Mouse (Mus musculus): Measurements from ENCODE around the gene Mex3b. TPM values are rescaled to one million over a fixed set of nuclear protein-coding genes. Genes with fewer than 3 reads are reported as not detected.
A peak's percentile ranks its signal among the peaks of the same experiment; 100 is the strongest.

Mex3b gene
- total RNA-seq (2012; rRNA removed), result 1.7 and 2.0 TPM in 2 replicates
- polyA plus RNA-seq (2012; ENCODE audit: insufficient read depth in 1 of 2, insufficient read length in 2 of 2, low read depth in 1 of 2, low replicate concordance in 2 of 2, missing spikeins in 1 of 2), result 1 to 10 TPM in 1 of 2 experiments, not detected in 1; 4.2 TPM

DNA sequence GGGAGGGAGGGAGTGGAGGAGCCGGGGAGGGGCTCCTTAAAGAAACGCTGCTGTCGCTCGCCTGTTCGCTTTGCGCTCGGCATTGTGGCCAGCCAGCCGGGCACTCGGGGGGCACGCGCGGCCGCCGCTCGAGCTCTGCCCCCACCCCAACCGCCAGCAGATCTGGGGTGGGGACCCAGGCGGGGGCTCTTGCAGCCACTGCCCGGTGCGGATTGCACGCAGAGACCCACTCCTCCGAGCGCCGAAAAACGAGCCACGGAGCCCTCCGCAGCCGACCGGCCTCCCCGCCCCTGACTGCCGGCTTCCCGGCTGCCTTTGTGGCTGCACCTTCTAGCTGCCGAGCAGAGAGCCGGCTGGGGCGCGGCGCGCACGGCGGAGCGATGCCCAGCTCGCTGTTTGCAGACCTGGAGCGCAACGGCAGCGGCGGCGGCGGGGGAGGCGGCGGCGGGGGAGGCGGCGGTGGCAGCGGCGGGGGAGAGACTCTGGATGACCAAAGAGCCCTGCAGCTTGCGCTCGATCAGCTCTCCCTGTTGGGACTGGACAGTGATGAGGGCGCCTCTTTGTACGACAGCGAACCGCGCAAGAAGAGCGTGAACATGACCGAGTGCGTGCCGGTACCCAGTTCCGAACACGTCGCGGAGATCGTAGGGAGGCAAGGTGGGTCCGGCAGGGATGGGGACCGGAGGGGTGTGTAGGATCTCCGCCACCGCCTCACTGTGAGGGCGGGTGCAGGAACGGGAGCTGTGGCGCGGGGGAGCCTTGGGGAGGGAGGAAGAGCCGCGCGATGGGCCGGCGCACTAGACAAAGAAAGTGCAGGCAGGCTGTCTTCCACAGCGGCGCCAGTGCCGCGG is at the start of gene Mex3b:
Gene Mex3b (plus strand): TSS at position 63 of the 851 bp plus-strand sequence.
- peak; percentile 66 for DNase-seq (ENCODE audit: low read depth, low spot score)
- peak within 1 kb of the TSS; percentile 90 for H3K9ac ChIP-seq (ENCODE audit: control insufficient read depth, low read depth, low read length, poor library complexity, severe bottlenecking)
- H3K9me3 ChIP-seq (replicated peaks; ENCODE audit: insufficient read depth, low read length), result no peaks in the 10 kb centered on the region
- peak within 1 kb of the TSS; percentile 95 to 96 for H3K4me3 ChIP-seq (ENCODE audit: control insufficient read depth in 1 of 2, insufficient read depth in 1 of 2, low read depth in 2 of 2, low read length in 2 of 2)
- H3K27me3 ChIP-seq (ENCODE audit: control insufficient read depth in 1 of 2, insufficient read depth in 2 of 2, low read length in 2 of 2), result peaks cover 0 to 2% of the 10 kb centered on the region in 2 experiments; a peak in 1 of 4 replicates
- peak; percentile 37; the same call in 1 of the 2 replicates for TF ChIP-seq MAX (IDR thresholded peaks at IDR 0.05; ENCODE audit: low read length)
- no peak for TF ChIP-seq ZKSCAN1 (IDR thresholded peaks at IDR 0.05; ENCODE audit: low read depth, low read length)
- TF ChIP-seq NELFE (IDR thresholded peaks at IDR 0.05; ENCODE audit: low read depth, low read length), result peak; percentile 32; the same call in 1 of the 2 replicates
- 0 out of 4 replicates have a peak, but pooled peaks of 1 of the 2 experiments have one; percentile 14 for TF ChIP-seq POLR2A (IDR thresholded peaks at IDR 0.05; ENCODE audit: control insufficient read depth in 1 of 2, insufficient read depth in 1 of 2, low read depth in 1 of 2, low read length in 2 of 2, poor library complexity in 1 of 2)
- TF ChIP-seq SMC3 (IDR thresholded peaks at IDR 0.05; ENCODE audit: low read depth, low read length), result no peak
- no peak for TF ChIP-seq MAFK (IDR thresholded peaks at IDR 0.05; ENCODE audit: borderline replicate concordance, low read depth, low read length)
- TF ChIP-seq ZMIZ1 (IDR thresholded peaks at IDR 0.05; ENCODE audit: low read depth, low read length), result no peak
- TF ChIP-seq EP300 (IDR thresholded peaks at IDR 0.05; ENCODE audit: low read depth in 1 of 2, low read length in 2 of 2), result no peak
- TF ChIP-seq ETS1 (IDR thresholded peaks at IDR 0.05; ENCODE audit: low read depth, low read length), result no peak
- no peak for TF ChIP-seq ZNF384 (IDR thresholded peaks at IDR 0.05; ENCODE audit: low read depth, low read length)
- no peak for TF ChIP-seq CTCF (IDR thresholded peaks at IDR 0.05 in 2 of 3, conservative IDR thresholded peaks at IDR 0.05 in 1 of 3; ENCODE audit: control insufficient read depth in 1 of 3, insufficient read depth in 1 of 3, low read depth in 2 of 3, low read length in 3 of 3, poor library complexity in 1 of 3, severe bottlenecking in 1 of 3)
- TF ChIP-seq MEF2A (IDR thresholded peaks at IDR 0.05; ENCODE audit: extremely low read depth, insufficient replicate concordance, low read depth, low read length, poor library complexity, severe bottlenecking), result no peak
- TF ChIP-seq ELF1 (IDR thresholded peaks at IDR 0.05; ENCODE audit: low read depth, low read length), result no peak
- H3K79me2 ChIP-seq (ENCODE audit: control insufficient read depth, insufficient read depth, low read length, poor library complexity), result peaks cover 5% of the 10 kb centered on the region; the same call in 1 of the 2 replicates
- H3K27ac ChIP-seq (ENCODE audit: control insufficient read depth, low read depth, low read length), result peak within 1 kb of the TSS; percentile 79
- peaks cover 0 to 3% of the 10 kb centered on the region in 2 experiments; a peak in 1 of 4 replicates for H3K4me1 ChIP-seq (ENCODE audit: control insufficient read depth in 1 of 2, insufficient read depth in 2 of 2, low read length in 2 of 2)
- H3K36me3 ChIP-seq (ENCODE audit: control insufficient read depth in 1 of 2, insufficient read depth in 2 of 2, low read length in 2 of 2), result peaks cover 0 to 2% of the 10 kb centered on the region in 2 experiments; a peak in 1 of 4 replicates

DNA sequence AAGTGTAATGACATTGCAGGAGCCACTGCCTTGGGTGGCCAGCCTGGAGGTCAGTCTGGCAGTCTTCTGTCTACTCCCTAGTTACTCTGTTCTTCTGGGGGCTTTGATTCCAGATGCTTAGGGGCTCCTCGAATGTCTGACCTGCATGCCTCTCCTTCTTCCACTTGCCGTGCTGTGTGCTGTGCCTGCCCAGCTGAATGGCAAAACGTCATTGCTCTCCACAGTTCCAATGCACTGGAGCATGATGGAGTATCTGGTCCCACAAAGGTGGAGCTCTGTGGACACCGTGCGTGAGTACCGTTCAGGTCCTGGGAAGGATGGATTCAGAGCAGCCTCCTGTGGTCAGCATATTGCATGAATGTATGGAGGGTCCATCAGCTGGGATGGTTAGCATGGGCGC is 47.6 kb upstream of the Mex3b start:
- no peaks in the 10 kb centered on the region for H3K27me3 ChIP-seq (ENCODE audit: control insufficient read depth in 1 of 2, insufficient read depth in 2 of 2, low read length in 2 of 2)
- DNase-seq (ENCODE audit: low read depth, low spot score), result no peak
- no peaks in the 10 kb centered on the region for H3K36me3 ChIP-seq (ENCODE audit: control insufficient read depth in 1 of 2, insufficient read depth in 2 of 2, low read length in 2 of 2)
- no peak overlapping the region for H3K27ac ChIP-seq (ENCODE audit: control insufficient read depth, low read depth, low read length)
- H3K4me1 ChIP-seq (ENCODE audit: control insufficient read depth in 1 of 2, insufficient read depth in 2 of 2, low read length in 2 of 2), result no peaks in the 10 kb centered on the region
- no peaks in the 10 kb centered on the region for H3K79me2 ChIP-seq (ENCODE audit: control insufficient read depth, insufficient read depth, low read length, poor library complexity)
- H3K9me3 ChIP-seq (replicated peaks; ENCODE audit: insufficient read depth, low read length), result no peaks in the 10 kb centered on the region
- H3K4me3 ChIP-seq (ENCODE audit: control insufficient read depth in 1 of 2, insufficient read depth in 1 of 2, low read depth in 2 of 2, low read length in 2 of 2), result no peak overlapping the region
- no peak for TF ChIP-seq POLR2A (IDR thresholded peaks at IDR 0.05; ENCODE audit: control insufficient read depth in 1 of 2, insufficient read depth in 1 of 2, low read depth in 1 of 2, low read length in 2 of 2, poor library complexity in 1 of 2)
- TF ChIP-seq CHD1 (IDR thresholded peaks at IDR 0.05; ENCODE audit: low read depth, low read length), result no peak
- TF ChIP-seq CTCF (IDR thresholded peaks at IDR 0.05 in 2 of 3, conservative IDR thresholded peaks at IDR 0.05 in 1 of 3; ENCODE audit: control insufficient read depth in 1 of 3, insufficient read depth in 1 of 3, low read depth in 2 of 3, low read length in 3 of 3, poor library complexity in 1 of 3, severe bottlenecking in 1 of 3), result no peak
- no peak for TF ChIP-seq RCOR1 (IDR thresholded peaks at IDR 0.05; ENCODE audit: low read depth, low read length)
- no peak for TF ChIP-seq MAFK (IDR thresholded peaks at IDR 0.05; ENCODE audit: borderline replicate concordance, low read depth, low read length)
- no peak for TF ChIP-seq ZMIZ1 (IDR thresholded peaks at IDR 0.05; ENCODE audit: low read depth, low read length)
- no peak for TF ChIP-seq NELFE (IDR thresholded peaks at IDR 0.05; ENCODE audit: low read depth, low read length)
- no peak overlapping the region for H3K9ac ChIP-seq (ENCODE audit: control insufficient read depth, low read depth, low read length, poor library complexity, severe bottlenecking)

All from MEL (cell line).